Mouse (Mus musculus): ENCODE results near the gene Sgce.
"Not testable (repeated sequence)": the region's sequence is repeated elsewhere in the genome, so short reads cannot be mapped to it uniquely, and the experiment has no call there.

Gene Sgce

DNA sequence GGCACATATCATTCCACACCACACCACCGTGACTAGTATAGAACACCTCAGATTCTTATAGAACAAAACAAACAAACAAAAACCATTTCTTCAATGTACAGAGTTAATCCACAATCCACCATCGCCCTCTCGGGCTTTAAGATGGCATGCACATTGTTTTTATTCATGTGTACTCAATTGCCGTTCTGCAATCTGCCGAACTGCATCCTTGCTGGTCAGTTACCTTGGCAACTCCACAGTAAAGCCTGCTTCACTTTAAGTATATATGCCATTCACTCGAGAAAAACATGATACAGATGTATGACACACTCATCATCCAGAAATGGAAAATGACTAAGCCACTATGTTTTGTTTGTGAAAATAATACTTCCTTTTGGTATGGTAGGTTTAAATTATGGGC is 24.9 kb downstream of the Sgce start:
- DNase-seq, result no peak

DNA sequence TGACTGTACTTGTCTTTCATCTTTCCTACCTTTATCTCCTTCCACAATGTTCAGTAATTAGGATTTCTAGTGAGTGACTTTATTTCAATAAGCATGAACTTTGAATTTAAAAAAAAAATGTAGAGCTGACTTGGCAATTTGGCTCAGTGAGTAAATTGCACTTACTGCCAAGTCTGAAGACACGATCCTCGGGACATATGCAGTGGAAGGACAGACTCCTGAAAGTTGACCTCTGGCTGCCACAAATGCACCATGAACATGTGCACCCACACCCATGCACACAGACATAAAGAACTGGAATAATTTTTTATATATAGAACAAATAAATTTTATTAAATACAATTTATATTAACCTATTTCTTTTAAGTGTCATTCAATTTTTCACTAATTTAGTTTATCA is 29.7 kb downstream of the Sgce start:
- no peak for DNase-seq

DNA sequence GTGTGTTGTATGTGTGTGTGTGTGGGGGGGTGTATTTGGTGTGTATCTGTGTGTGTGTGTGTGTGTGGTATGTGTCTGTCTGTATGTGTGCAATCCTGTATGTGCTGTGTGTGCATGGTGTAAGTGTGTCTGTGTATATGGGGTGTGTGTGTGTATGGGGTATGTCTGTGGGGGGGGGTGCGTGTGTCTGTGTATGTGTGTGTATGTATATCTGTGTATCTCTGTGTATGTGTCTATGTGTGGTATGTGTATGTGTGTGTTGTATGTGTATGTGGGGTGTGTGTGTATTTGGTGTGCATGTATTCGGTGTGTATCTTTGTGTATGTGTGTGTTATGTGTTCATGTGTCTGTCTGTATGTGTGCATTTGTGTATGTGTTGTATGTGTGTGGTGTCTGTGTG is 30.8 kb downstream of the Sgce start:
- no peak for DNase-seq

DNA sequence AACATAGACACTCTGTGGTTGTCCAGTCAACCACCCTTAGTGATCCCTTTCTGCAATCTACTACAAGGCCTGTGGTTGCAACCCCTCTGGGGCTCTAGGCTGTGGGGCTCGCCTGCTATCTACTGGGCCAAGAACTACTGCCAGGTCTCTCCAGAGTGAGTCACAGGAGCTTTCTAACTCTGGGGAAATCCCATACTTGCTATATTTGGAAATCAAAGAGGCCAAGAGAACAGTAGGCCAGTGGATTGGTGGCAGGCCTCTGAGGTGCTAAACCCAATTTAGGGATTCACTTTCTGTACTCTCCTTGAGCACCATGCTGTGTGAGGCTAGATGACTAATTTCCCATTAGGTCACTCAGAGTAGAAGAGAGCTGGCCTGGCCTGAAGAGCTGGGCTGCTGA is 38.0 kb downstream of the Sgce start:
- no peak for DNase-seq

DNA sequence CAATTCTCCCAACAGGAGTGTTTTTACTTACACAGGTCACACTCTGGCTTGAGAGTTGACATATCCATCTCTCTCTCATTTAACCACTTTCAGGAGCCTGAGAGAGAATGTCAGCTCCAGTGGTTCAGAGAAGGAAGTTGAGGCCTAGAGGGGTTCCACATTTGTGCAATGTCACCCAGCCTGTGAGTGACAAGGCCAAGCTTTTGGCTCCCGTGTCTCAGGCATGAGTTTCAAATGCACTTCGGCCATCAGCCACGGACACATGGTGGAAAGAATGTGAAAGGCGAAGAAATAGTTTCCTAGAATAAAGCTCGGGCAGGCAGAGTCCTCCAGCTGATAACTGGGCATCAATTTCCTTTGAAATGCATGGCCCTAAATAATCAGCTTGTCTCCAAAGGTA is 40.6 kb downstream of the Sgce start:
- no peak for DNase-seq

DNA sequence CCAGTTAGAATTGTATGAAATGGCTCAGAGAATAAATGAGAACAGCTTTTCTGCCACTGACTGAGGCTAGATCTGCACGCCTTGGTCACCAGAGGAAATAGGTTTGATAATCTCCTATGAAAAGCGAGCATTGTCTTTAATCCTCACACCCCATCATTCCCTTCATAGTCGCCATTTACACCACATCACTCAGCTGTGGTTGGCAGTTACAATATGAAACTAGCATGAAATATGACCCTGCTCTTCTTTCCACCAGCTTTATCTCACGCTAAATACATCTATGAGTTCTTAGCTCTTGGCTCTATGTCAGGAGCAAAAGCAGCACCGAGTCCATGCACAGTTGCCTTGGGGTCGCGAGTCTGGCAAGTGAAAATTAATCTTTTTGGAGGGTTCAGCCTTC is 43.1 kb downstream of the Sgce start:
- no peak for DNase-seq

DNA sequence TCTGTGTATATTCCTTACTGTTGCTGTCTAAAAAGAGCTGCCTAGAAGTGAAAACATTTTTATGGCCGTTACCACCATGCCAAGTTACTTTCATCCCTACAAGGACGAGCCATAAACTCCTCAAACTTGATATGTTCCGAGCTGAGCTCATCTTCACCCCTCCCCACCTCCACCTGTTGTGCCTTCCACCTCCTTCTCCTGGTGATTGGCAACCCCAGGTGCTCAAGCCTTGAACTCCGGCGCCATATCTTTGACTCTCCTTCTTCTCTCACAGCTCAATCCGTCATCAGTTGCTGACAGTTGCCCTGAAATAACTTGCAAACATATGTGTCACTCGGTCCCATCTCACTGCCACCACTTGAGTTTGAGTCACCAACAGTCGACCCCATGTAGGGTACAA is 45.4 kb downstream of the Sgce start:
- no peak for DNase-seq

DNA sequence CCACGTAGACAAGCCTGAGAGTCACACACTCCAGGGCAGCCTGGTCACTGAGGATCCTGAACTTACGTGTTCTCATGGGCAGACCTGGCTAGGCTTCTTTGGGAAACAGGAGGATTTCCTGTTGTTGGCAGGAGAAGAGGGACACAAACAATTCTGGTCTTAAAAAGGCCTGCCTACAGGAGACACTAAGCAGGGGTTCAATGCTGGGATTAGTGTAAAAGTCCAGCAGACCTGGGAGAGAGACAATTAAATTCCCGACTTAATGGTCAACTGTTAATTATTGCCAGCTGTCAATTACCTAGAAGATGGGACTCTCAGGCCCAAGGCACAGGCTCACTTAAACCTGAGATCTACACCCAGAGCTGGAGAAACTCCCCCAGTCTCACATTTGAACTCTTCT is 51.2 kb downstream of the Sgce start:
- DNase-seq, result no peak

DNA sequence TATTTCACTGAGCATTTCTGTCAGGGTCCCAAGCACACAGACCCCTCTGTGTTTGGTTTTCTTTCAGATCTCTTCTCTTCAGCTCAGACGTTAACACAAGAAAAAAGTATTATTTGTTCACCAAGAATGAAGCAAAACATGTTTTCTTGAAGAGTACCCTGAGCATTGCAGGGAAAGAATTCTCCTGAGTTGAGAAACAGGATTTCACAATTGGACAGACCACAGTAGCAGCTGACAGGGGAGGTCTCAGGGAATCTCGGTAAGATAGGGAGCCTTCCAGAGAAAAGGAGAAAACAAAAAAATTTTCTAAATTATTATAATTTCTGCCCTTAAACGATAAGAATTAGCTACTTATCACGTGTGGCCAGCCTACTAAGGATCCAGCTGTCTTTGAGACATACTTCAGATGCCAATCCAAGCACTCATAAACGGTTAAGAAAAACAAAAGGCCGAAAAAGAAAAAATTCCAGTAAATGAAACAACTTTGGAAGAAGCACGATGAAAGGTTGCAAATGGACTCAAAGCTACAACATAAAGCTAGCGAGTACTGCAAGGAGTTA is 52.3 kb downstream of the Sgce start:
- no peak for DNase-seq

DNA sequence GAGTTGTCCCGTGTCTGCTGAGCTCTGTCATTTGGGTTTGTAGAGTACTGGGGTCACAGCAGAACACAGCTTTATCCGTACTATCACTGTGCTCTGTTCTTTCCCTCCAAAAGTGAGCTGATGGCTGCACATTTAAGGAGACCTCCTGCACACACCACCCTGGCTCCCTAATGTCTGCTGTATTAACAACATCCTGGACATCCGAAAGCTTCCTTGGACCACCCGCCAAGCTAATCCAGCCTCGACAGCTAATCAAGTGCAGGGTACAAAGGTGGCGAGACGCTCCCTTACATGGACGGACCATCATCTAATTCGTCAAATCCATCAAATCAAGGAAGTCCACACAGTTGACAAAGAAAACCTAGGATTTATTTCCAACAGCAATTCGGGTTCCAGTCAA is 53.5 kb downstream of the Sgce start:
- no peak for DNase-seq

DNA sequence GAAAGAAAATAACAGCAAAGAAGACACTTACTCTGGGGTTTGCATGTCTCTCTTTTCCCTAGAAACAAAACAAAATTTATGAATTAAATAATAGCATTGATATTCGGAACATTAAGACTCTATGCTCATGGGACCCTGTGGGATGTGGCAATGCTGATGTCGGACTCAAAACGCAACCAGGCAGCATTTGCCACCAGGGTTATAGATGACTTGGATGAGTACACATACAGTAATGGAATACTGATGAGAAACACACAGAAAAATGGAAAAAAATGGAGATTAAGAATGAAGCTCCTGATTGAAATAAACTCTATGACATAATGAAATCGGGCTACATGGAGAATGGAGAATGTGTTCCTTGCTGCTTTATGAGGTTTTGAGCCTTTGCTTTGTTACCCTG is 56.6 kb downstream of the Sgce start:
- DNase-seq, result no peak

DNA sequence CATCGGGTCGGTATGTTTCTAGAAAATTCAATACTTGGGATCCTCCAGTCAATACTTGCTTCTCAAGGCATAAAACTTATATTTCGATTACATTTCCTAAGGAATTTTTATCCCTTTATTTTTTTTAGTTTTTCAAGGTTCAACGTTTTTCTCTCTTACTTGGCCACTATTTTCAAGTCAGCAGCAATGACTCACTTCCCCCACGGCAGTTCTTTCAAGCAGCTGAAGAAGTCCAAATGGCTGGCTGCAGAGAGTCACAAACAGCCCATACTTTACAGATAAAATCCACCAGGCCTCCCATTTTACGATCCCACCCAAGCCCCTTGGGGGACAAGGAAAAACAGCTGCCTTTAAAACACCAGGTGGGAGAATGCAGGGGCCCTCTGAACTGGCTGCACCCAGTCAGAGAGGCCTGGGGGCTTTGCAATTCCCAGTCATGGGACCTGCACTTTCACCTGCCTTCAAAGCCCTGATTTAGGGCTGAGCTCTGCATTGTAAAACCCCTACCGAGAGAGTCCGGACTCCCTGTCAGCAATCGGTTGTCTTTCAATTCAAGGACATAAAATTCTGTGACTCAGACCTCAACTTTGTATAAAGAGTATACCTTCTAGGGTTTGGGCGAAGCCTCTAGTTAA is 62.2 kb downstream of the Sgce start:
- no peak for DNase-seq

DNA sequence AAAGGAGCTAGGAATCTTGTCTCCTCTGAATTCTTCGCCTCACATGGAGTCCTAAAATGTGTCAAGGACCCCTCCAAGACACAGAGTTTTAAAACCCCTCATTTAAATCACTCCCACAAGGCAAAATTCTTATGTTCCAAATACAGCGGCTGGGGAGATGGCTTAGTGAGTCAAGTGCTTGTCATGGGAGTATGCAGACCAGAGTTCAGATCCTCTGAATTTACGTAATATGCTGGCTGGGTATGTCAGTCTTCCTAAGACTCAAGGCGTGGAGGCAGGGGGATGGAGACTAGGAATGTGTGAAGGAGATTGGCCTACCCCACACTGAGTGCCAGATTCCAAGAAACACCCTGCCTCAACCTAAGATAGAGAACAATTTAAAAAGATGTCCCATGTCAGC is 66.4 kb downstream of the Sgce start:
- no peak for DNase-seq

DNA sequence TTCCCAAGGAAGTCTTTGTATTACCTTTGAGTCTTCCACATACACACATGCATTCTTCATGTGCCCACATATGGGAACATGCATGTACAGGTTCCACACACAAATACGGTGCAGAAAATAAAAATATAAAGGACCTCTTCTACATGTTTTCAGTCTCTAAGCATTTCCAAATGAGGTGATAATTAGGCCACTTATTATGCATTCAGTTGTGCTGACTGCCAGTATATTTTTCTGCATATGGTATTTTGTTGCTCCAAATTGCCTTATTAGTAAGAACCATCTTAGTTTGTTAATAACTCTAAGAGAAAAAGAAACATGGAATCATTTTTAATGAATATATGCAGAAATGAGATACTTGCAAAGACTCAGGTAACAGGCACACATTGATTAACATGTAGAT is 67.0 kb downstream of the Sgce start:
- no peak for DNase-seq

DNA sequence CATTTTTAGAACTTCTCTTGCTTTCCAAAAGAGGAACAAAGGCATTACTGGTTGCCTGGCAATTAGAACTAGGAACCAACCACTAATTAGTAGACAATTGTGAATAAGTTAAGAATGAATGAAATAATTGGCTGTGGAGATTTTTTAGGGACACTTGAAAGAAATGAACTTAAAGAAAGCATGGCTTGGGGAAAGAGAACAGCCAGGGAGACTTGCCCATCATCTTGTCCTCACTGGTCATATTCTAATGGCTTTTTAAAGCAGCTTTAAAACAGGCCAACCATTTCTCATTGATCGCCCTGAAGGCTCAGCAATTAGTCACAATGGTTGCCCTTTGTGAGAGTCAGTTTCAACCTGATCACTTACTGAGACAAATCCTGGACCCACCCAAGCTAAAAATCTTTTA is 69.6 kb downstream of the Sgce start:
- DNase-seq, result no peak

DNA sequence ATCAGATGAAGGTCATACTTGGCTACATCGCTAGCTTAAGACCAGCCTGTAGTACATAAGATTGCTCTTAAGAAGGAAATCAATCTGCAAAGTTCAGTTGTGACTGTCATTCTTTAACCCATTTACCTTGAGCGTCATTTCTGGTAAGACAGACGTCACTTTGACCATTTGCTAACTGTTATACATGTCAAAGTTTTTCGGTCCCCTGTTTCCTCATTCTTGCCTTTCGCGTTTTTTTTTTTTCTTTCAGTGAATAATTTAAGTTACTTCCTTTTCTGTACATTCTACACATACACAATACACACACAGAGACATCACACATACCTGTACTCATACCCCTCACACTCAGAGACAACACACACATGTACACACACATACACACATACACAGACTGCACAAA is 81.9 kb downstream of the Sgce start:
- no peak for DNase-seq

DNA sequence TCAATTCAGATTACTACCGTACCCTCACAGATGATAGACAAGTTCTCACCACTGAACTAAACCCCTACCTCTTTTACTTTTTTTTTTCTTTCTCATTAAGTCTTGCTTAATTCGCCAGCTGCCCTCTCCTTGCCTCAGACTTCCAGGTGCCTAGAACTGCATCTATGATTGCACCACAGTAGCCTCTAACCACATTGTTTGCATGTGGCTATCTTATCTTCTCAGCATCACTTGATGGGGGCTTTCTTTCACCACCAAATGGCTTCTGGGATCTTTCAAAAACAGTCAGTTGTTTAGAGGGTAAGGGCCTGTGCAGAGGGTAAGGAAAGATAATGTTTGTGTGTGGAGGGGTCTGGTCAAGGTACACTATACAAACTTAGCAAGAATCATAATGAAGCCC is 82.7 kb downstream of the Sgce start:
- no peak for DNase-seq

DNA sequence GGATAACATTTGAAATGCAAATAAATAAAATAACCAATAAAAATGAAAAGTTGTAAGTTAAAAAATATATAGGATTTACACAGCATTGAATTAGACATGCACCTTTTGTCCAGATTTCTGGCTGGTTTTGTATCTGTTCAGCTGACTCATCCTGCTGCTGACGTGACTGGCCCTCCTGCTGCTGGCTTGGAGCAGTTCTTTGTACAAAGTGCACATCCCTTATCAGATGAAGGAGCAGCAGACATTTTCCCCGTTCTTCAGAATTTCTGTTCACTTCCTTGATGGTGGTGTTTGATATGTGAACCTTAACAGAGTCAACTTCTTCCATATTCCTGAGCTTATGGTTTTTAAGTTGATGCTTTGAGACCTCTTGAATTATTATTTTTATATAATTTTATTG is 83.5 kb downstream of the Sgce start:
- no peak for DNase-seq

DNA sequence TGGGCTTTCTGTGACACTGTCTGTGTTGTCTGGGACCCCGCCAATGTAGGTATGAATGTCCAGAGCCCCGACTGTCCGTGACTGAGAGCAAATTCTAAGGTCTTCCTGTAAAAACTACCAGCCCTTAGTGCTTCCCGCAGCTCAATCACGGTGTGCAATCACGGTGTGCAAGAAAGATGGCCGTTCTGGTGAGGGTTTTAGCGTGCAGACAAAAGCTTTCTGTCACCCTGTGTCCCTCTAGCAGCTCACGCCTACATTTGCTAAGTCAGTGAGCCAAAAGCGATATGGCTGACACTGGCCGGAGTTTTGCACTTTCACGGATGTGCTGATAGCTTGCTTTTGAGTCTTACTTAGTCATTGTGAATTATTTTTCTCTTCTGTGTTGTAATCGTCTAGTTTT is 88.1 kb downstream of the Sgce start:
- DNase-seq, result no peak

DNA sequence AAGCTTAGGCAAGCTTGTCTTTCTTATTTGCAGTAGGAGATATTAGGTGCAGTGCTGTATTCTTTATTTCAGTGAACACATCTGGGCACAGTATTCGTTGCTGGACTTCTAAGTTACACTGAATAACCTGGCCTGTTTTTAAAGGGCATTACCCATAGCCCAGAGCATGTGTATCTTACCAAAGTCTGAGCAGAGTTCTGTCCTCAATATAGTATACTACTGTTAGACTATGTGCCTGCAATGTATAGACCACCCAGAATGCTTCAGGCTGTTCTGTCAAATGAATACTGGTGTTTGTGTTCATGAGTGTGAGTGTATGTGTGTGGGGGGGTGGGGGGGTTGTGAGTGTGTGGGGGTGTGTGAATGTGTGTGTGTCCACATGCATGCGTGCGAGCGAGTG is 91.1 kb downstream of the Sgce start:
- DNase-seq, result no peak

DNA sequence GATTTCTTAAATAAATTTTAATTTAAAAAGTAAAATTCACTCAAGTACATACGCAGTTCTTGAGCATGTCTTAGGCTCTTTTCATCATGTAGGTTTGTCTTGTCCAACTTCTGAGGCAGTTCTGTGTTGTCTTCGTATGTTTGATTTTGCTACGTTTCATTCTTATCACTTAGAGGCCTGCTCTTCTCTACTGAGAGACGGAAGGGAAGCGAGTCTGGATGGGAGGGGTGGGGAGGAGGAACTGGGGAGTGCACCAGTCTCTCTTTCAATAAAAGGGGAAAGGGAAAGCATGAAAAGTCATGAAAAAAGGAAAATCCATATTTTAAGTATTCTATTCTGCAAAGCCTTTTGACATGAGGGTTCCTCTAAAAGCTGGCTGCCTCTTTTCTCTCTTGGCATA is 91.5 kb downstream of the Sgce start:
- DNase-seq, result no peak

DNA sequence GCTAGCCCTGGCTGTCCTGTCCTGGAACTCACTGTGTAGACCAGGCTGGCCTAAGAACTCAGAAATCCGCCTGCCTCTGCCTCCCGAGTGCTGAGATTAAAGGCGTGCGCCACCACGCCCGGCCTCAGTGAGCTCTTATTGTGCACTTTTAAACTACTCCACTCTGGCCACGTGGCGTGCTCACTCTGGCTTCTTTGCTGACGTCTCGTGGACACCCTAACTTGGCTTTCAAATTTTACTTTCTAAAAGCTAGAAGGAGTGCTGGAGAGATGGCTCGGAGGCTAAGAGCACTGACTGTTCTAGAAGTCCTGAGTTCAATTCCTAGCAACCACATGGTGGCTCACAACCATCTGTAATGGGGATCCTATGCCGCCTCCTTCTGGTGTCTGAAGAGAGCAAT is 93.3 kb downstream of the Sgce start:
- not testable (repeated sequence) for DNase-seq

DNA sequence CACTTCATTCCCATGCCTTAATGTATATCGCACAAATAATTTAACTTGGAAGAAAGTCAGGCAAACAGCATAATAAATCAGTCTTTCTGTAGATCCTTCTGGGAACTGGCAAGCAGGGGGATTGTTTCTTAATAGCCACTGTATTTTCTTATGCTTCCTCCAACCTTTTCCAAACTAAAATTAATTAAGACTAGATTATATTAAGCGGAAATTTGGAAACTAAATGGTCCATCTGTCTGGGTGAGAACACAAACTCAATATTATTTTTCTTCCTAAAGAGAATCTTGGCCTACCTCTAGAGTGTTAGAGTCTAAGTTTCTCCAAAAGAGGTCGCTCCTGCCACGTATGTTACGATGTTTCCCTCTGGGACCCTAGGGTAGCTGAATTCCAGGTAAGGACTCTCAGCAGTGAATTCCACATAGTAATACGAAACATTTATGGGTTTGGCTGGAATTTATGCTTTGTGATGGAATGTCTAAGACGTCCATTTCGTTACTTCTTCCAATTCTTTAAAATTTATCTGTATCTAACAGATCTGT is 94.3 kb downstream of the Sgce start:
- no peak for DNase-seq

DNA sequence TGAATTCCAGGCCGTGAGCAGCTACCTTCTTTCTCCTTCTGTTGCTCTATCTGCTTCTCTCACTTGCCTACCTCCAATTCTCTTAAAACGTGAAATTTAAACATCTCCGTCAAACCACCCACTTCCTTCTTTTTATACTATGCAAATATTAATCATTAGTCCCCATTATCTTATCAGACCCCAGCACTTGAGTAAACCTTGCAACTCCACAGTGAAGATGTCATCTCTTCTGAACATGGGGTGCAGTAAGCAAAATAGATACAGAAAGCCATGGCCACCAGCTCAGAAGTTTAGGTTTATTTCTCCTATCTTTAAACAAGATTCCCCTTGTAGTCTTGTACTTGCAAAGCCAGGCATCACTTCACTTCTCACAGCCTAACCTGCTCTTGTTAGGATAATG is 99.7 kb downstream of the Sgce start:
- DNase-seq, result no peak

DNA sequence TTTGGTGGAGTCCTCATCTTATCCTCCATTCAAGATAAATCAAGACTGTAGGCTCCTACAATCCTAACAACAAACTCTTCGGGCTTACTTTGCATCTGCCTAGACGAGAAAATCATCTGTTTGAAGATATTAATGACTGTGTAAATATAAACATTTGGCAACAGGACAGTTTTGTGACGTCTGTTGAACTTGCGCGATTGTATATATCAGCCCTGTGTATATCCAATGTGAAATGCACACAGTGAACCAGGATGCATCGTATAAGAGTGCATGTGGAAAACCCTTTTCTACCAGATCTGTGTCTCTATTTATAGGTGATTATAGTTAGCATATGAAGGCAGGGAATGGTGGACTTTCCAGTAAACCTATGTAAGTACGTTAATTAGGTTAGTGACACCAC is 104.9 kb downstream of the Sgce start:
- no peak for DNase-seq

All from lung, postnatal 10 days (tissue).